Mouse (Mus musculus) layer of hippocampus, postnatal 36 days (tissue): ENCODE measurements around the gene Gmds. TPM values are rescaled to one million over a fixed set of nuclear protein-coding genes. Genes with fewer than 3 reads are reported as not detected.

Experiments
- DNase-seq, 2 experiments: peaks; one replicate each; pipeline ENCODE4 v3.0.0; 2022
- total RNA-seq, 2 experiments: library from RNA; stranded (reverse); gene quantifications; 2 replicates each; pipeline ENCODE4 v1.2.3; 2021

Gmds gene
- total RNA-seq, 2 experiments from 2014 or later: 13.0 to 13.4 TPM

DNA sequence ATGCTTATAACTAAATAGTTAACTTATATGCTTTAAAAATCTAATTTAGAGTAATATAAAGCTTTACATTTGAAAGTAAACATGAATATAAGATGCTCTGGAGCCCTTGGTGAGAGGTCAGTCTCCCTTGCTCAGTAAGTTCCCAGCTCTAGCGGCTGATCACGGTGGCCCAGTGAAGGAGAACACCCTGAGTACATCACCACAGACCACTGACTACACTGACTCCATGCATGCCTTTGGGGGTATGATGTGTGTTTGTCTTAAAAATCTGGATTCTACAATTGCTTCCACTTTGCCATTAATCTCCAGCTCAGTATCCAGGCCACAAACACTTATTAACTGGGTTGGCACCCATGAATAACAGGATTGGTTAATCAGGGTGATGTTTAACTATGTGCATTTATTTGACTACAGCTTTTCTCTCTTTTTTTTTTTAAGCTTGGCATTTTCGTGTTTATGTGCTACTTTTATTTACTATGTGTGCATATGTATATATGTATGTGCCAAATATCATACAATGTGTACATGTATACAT lies 393.8 kb downstream of the Gmds start:
- DNase-seq: no peak

DNA sequence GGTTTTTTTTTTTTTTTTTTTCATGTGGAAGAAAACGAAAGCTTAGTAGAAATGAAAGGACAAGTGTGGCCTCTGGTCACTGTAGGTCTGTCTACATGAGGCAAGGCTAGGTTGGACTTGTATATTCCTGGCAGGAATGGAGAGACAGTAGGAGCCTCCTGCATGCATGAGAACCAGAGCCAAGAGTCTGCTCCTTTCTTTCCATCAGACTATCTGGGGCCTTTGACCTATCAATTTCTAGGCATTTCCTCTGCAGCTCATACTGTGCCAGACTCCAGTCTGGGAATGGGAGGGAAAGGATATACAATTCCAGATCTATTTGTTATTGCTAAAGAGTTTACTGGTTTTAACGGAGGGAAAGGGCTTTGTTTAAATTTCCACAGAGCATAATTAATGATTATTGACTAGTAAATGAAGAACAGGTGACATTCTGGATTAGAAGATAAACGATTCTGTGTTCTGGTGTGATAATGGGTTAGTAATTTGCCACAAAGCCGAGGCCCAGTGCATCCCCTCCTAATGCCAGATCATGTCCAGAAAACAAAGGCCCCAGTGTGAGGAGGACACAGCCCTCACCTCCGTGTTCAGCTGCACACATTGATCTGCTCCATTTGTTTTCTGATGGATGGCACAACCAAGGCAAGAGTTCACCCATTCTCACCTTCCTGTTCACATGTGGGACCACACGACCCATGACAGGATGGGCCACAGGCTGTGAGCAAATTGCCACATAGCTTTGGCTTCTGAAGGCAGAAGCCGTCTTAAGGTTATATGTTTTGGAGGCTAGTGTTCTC lies 394.9 kb downstream of the Gmds start:
- DNase-seq: no peak

DNA sequence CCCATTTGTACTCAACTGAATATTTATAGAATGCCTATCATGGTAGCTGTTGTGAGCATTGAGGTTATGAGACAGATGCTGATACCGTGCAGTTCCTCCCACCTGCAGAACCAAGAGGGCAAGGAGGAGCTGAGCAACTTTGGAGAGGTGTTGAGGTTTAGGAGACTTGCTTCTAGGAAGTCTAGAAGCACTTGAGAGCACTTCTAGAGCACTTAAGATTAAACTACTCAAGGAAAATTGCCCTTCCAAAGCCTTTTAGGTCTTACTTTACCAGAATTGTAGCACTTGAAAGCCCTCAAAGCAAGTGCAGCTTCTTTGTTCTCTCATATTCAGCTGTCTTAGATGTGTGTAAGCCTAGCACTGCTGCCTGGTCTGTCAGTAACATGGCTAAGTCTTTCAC lies 409.2 kb downstream of the Gmds start:
- no peak for DNase-seq

DNA sequence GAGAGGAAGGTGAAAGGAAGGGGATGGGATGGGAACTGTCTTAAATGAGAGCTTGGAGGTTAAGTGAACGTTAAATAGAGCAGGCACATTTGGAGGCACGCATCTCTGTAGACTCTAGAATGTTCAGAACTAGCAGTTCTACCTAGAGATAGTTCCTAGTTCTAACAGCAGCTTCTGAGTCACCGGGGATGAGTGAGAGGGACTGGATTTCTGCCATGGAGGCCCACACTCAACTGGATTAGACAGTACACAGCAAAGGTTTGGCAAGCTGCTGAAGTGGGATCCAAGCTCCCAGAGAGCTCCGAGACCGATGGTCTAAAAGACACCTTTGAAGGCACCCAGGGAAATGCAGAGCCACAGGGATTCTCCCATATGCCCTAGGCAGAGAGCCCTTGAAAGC lies 411.9 kb downstream of the Gmds start:
- peak; percentile 15 to 28 for DNase-seq

DNA sequence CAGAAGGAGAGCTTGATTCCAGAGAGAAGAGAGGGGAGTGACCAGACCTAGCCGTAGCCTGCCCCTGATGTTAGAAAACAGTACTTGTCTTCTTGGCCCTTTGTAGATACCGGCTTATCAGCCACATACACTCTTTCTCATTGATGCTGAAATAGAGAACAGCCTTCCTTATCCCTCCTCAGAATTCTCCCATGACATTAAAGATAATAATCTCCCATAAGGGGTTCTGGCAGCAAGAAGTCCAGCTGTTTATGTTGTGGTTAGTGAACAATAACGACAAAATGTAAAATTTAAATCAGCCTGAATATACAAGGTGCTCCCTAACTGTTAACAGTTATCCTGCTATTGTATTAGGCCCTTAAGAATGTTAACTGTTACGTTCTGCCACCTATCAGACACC lies 414.0 kb downstream of the Gmds start:
- DNase-seq: no peak

DNA sequence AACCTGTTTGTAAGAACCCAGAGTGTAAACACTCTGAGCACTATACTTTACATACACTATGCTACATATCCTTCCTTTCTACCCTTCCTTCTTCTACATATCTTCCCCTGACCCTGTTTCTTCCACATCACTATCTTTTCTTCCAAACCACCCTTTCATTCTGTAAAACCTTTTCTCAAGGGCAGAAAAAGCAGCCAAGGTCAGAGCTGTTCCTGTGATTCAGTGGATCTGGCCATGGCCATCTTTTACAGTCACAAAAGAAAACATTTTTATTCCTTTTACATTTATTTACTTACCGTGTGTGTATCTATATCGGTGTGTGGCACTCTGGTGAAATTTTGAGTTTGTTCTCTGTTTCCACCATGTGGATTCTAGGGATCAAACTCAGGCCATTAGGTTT lies 418.8 kb downstream of the Gmds start:
- no peak for DNase-seq

DNA sequence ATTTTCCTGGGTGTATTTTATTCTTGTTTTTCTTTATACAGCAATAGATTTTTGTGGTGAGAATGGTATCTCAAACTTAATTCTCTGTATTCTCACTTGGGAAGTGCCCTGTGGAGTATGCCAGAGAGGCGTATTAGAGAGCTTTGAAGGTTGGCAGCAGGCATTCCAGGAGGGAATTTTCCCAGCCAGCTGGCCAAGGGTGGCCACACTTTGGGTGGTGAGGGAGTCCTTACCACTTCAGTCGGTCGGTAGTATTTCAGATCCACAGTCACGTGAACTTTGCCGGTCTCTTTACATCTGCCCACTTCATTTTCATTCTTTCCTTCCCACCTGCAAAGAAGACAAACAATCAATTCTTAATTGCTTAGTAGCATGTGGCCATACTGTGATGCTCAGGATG lies 421.2 kb downstream of the Gmds start:
- no peak for DNase-seq

DNA sequence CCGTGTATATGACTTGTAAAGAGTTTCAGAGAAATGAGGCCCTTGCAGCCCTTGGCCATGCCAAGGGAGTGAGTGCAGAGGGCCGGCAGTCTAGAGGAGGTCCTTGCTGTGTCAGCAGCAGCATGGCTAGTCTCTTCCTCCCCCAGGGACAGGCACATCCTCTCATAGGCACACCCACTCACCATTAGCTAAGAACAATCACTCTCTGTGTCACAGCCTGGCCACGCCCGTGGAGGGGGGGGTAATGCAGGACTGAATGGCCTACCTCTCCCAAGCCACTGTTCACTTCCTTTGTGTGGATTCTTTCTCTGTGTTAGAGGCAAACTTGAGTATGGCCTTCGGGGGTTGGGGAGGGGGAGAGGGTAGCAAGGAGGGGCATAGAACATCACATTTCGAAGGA lies 422.8 kb downstream of the Gmds start:
- DNase-seq: no peak

DNA sequence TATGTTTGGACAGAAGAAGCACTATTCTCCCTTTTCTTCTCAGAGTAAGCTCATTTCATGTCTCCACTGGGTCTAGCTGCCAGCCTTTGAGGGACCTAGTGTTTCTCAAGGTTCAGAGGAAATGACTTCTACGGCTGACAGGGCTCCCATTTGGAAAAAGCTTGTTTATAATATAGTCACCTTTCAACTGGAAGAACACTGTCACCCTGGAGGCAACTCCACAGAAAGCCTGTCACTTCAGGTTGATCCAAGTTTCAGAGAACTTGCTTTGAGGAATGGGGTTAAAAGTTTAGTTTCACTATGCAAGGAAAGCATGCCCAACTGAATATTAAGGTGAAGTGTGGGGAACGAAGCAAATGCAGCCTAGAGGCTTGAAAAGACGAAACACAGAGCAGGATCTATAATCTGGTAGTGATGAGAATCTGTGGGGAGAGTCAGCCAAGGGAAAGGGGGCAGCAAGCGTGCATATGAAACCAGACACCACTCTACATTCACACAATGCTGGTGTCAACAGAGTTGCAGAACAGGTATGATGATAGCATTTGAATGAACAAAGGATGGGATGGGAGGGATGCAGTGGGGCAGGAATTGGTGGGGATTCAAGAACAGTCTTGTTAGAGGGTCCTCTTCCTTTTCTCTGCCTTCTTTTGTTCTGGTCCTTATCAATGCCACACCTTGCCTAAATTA lies 423.5 kb downstream of the Gmds start:
- DNase-seq: no peak

DNA sequence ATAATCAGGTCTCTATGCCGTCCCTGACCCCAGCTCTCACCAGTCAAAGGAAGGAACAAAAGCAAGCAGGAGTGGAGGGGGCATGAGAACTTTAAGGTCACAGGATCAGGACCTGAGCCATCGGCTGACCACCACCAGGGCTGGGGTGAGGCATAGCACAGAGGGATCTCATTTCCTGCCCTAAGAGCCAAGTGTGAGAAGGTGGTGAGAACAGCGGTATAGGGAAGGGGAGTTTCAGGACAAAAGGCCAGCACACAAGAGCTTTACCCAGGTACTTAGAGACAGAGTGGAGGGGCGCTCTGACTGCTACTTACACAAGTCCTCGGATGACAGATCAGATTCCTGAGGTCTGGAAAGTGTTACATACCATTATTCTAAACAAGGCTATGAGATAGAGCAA lies 426.6 kb downstream of the Gmds start:
- no peak for DNase-seq

DNA sequence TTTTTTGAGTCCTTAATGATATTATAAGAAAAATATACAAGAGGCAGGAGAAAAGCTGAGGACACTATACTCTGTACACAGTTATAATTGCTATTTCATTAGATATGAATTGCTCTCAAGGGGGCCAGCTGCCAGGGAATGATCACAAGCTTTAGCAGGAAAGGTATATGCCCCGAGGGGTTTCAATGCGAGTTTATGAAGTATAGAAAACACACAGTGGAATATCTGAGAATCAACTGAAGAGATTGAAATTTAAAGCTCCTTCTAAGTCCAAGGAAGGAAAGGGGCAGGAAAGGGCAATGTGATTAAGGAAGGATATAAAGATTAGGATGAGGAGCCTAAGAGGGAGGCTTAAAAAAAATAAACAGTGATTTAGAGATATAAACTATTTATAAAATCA lies 427.2 kb downstream of the Gmds start:
- DNase-seq: no peak

DNA sequence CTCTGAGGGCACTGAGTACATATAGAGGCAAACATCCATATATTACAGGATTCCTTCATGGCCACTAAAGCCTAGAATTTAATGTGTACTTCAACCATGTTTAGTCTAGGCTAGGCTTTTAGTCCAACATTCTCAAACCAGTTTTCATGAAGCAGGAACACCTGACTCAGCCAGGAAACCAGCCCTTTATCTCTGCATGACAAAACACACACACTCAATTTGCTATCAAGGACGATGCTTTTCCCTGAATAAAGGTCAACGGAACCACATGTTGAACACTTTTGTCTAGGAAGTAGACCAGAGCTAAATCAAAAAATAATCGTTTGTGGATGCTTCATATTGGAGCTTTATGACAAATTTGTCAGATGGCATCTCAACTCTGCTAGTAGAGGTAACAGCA lies 429.5 kb downstream of the Gmds start:
- DNase-seq: no peak

DNA sequence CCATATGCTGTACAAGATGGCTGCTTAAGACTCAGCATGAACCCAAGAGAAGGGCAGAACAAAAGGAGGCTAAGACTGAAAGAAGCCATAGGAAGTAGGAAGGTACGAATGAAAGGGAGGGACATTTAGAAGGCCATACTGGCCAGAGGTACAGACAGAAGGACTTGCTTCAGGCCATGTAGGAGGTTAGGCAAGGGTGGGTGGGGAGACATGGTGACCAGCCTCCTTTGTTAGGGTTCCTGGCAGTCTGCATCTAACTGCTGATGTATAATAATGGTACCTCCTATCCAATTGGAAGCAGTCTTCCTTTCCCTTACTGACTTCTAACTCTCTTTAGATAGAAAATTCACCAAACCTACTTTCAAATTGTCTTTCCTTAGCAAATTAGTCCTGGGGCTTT lies 432.0 kb downstream of the Gmds start:
- DNase-seq: no peak

DNA sequence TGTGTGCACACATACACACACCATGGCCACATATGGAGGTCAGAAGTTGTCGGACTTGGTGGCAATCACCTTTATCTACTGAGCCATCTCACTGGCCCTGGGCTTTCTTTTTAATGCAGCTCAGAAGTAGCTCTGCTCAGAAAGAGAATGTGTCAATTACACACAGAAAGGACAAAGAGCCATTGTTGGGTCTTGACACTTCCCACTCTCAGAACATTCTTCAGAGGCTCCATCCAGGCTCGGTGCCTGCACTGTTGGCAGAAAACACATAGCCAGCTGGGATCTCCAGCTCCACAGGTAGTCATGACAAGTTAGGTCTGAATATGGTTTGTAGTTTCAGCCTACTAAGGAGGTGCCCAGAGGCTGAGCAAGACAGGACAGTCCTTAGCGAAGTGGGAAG lies 438.3 kb downstream of the Gmds start:
- no peak for DNase-seq

DNA sequence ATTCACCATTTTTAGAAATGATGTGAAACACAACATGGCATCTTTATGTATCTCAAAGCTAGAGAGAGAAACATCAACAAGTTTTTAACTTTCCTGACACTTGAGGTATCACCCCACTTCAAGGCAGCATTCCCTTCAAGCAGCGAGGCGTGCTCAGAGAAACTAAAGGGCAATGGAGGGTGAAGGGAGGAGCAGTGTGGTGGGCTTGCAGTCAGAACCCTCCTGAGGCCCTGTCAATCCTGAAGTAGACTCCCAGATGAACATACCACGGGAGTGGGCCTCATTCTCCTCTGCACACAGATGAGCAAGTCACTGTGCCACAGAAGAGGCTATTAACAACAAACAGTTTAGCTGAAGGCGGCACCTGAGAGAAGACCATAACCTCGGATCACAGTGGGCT lies 439.1 kb downstream of the Gmds start:
- no peak for DNase-seq

DNA sequence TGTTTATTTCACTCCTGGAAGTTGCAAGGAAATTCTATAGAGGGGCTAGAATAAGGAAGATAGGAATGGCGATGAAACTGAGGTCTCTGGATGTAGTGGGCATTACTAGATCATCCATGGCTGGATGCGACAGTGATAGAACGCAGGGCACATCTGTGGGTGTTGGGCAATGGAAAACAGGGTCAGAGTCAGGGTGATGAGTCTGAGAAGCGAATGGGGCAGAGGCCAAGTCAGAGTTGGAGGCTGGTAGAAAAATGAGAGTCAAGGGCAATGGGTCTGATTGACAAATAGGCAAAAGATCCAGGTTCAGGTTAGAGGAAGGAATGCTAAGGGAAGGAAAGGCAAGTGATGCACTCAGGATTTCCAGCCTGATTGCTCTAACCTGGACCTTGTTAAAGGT lies 441.0 kb downstream of the Gmds start:
- no peak for DNase-seq

DNA sequence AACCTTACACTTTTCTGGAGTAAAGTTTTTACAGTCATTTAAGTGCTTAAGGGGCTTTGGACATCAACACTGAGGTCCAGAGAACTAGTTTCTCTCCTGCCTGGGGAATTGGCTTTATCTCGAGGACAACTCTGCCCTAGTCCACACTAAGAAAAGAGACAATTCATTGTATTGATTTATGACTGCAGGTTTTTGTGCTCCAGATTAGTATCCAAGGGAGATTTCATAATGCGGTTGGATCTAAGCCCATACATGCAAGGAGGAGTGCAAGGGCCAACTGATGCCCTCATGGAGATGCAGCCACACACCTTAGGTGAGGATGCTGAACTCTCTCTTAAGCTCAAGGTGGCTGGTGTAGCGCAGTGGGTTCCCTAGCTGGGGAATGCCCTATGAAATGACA lies 444.0 kb downstream of the Gmds start:
- DNase-seq: no peak

DNA sequence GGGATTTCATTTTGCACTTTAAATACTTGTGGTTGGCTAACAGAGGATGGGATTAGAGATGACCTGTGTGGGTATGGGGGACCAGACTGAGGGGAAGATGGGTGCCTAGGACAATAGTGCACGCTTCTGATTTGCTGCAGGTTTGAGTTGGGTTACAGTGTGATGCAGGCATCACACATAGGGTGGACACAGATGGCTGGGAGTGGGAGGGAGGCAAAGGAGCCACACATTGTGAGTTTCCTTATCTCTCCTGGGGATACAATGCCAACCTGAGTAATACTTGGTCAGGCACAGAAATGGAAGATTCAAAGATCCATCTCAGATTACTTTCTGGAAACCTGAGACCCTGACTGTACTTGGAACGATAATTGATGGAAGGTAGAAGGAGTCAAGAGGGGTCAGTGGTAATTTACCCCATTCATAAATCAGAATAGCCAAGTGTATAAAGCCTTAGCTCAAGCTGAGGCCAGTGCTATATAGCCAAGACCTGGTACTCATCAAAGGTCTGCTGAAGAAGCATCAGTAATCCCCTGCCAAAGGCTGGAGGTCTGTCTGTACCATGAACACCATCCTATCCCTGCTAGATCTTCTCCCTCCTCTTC lies 445.5 kb downstream of the Gmds start:
- DNase-seq: no peak

DNA sequence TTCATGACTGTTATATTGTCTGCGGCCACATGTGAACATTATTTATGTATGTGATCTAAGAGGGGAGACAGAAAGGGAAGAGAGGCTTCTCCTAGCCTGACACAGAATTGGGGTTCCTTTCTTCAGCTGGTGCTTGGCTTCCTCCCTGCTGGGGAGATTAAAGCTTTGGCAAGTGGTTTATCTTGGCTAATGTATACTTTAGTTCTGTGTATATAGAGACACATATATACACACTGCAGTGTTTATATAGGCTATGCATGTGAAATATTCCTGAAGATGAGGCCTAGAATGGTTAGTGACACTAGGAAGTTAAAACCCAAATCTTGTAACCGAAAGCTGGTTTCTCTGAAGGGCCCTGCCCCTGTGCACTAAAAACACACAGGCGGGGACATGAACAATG lies 450.0 kb downstream of the Gmds start:
- DNase-seq: no peak

DNA sequence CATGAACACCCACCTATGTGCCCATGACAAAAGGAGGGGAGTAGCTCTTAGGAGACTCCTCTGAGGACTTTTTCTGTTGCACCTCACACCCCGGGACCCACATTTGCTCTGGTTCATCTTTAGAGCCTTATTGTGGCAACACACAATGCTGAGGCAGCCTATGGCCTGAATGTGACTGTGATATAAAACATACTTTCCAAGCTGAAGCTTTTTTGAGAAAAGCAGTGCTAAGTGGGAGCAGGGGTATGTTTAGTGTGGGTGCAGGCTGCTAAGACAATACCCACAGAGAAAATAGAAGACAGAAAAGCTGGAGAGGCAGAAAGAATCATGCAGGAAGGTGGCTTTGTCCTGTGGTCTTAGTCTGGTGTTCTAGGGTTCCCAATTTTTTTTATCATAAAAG lies 452.8 kb downstream of the Gmds start:
- DNase-seq: no peak

DNA sequence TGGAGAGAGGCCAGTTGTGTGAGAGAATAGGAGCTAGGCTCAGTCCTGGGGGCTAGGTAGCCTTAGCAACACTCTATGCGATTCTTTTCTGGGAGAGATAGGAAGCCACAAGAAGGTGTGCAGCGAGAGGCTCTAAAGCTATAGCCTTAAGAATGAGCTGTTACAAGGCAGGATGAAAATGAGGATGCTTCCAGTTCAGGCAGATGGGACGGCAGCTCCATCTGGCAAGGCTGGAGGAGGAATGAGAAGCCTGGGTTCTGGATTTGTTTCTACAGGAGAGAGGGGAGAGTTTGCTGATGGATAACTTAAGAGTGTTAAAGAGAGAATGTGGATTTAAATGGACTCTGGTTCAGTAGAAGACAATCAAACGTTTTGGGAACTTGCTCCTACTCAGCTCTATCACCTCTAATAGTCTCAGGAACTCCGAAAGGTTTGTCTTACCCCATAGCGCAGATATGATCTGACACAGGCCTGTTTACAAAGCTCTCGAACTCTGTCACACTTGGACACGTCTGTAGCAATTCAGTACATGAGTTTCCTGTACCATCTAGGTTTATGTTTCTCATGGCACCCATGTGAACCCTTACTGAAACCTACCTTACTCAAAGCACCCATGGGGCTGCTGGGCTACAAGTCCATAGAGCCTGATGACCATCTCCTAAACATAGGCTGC lies 459.6 kb downstream of the Gmds start:
- DNase-seq: peak; percentile 21 to 24

DNA sequence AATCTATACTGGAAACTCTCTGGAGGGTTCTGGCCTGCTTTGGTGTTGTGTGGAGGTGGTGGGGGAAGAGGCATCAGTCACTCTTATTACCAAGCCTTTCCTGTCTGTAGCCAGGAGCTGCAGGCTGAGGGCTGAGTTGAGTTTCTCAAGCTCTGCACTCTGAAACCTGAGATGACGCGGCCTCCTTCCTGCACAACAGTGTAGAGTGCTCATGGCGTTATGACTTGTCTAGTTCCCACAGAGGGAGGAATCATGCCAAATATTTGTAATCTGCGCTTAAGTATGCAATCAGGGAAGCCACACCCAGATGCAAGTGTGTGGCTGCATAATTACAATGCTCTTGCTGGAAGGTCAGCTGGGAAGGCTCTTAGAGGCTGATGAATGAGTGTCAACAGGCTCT lies 461.5 kb downstream of the Gmds start:
- DNase-seq: no peak

DNA sequence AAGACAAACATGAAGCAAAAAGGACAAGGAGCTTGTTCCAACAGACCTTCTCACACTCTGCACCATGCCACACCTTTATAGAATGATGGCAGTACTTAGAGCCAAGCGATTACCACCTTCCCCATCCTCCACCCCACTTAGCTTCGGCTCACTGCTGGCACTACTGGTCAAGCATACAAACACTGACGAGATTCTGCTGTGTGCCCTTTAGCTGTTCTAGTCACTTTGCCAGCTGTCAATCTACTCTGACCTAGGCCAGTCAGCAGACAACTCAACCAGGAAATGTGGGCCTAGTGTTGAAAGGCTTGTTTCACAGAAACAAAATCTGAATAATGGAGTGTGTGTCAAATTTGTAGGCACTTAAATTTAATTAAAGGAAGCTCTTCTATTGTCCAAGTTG lies 464.1 kb downstream of the Gmds start:
- DNase-seq: no peak
